Mouse (Mus musculus) hindbrain, postnatal 0 days (tissue): ENCODE results near the gene Mast4. TPM values are rescaled to one million over a fixed set of nuclear protein-coding genes. Genes with fewer than 3 reads are reported as not detected.
A peak's percentile ranks its signal among the peaks of the same experiment; 100 is the strongest.

ENCODE experiments used
- ATAC-seq: fragments of 200-750 bp; cut with Nextera tagmentation; 2 replicates; pipeline ENCODE4 v1.8.0; 2017; ENCODE audit warnings: mild to moderate bottlenecking, moderate TSS enrichment, moderate library complexity
- DNase-seq: peaks from one replicate; pipeline ENCODE4 v3.0.0-alpha.2; 2015; ENCODE audit warnings: low spot score
- H3K27ac ChIP-seq: fragments of 300-500 bp; sonication (generic); 2 replicates; pipeline ENCODE4 v1.5.1; 2014; ENCODE audit warnings: mild to moderate bottlenecking
- H3K27me3 ChIP-seq: fragments of 300-500 bp; sonication (generic); 2 replicates; pipeline ENCODE4 v1.6.1; 2014; ENCODE audit warnings: low read length, mixed read lengths; ENCODE audit not compliant: insufficient read depth
- H3K36me3 ChIP-seq: fragments of 300-500 bp; sonication (generic); 2 replicates; pipeline ENCODE4 v1.6.1; 2014; ENCODE audit warnings: low read length, mixed read lengths; ENCODE audit not compliant: insufficient read depth
- H3K4me1 ChIP-seq: fragments of 300-500 bp; sonication (generic); 2 replicates; pipeline ENCODE4 v1.6.1; 2014; ENCODE audit warnings: antibody characterized with exemption, low read length, mixed read lengths; ENCODE audit not compliant: insufficient read depth
- H3K4me2 ChIP-seq: fragments of 300-500 bp; sonication (generic); 2 replicates; pipeline ENCODE4 v1.6.1; 2014; ENCODE audit warnings: low read depth, mild to moderate bottlenecking, low read length, moderate library complexity, mixed read lengths
- H3K4me3 ChIP-seq: fragments of 300-500 bp; sonication (generic); 2 replicates; pipeline ENCODE4 v1.5.1; 2014; ENCODE audit warnings: low read length
- H3K9ac ChIP-seq: fragments of 300-500 bp; sonication (generic); replicated peaks from 2 replicates; pipeline ENCODE4 v1.6.1; 2014; ENCODE audit warnings: mild to moderate bottlenecking, low read length, moderate library complexity, mixed read lengths
- H3K9me3 ChIP-seq: fragments of 300-500 bp; sonication (generic); 2 replicates; pipeline ENCODE4 v1.6.1; 2016; ENCODE audit warnings: low read length, mixed read lengths
- CTCF ChIP-seq: IDR thresholded peaks from 2 replicates; pipeline ENCODE4 v1.5.1; 2016; ENCODE audit warnings: antibody characterized with exemption, control low read depth, low read depth
- WGBS: fragments of 180-500 bp; shearing (Covaris S2); extraction: QIAGEN DNeasy Blood & Tissue Kit; methylation state at CpG from one replicate; pipeline ENCODE4 v1.1.7; 2014; 5-methylcytosine and 5-hydroxymethylcytosine counted together
- polyA plus RNA-seq: library from polyadenylated mRNA; unstranded; fragments of >200 nt; fragmentation: Nextera tagmentation; extraction: Ambion mirVana; gene quantifications from 2 replicates; pipeline ENCODE4 v1.2.1, GENCODE M21; 2015
- total RNA-seq: library from RNA; depleted of rRNA; stranded (reverse); fragments of >200 nt; gene quantifications from 2 replicates; pipeline ENCODE4 v1.2.3, GENCODE M21; 2014

The Mast4 gene
- total and polyA plus RNA-seq, 2 experiments from 2014 or later: 23.5 to 31.7 TPM

DNA sequence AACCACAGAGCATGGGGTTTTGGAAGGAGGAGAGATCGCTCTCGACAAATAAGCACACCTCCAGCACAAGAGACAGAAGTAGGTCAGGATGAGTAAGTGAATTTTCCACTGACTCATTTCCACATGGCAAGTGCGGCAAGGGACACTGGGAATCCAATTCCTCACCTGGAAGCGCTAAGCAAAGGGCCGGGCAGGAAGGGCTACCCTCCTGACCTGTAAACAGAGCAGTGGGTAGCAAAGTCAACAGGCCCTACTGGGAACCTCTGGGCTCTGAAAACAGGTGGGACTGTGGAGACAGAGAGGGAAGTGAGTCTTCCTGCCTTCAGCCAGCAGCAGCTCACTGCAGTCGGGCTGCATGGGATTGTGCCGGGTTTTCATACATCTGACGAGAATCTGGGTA is 457.1 kb downstream of the Mast4 start:
- no peaks in the 10 kb centered on the region for H3K9me3 ChIP-seq
- no peak overlapping the region for H3K27ac ChIP-seq
- no peaks in the 10 kb centered on the region for H3K36me3 ChIP-seq
- no peak overlapping the region for H3K4me2 ChIP-seq
- peaks cover 8% of the 10 kb centered on the region; the same call in 1 of the 2 replicates for H3K4me1 ChIP-seq
- ATAC-seq: no peak
- H3K4me3 ChIP-seq: no peak overlapping the region
- H3K9ac ChIP-seq: no peak overlapping the region
- H3K27me3 ChIP-seq: no peaks in the 10 kb centered on the region
- no peak for TF ChIP-seq CTCF
- WGBS: 72% methylated on average over 8 of the region's 8 CpGs
- peak; percentile 20 for DNase-seq

- no peak overlapping the region for H3K4me3 ChIP-seq
- no peak overlapping the region for H3K27ac ChIP-seq
- no peaks in the 10 kb centered on the region for H3K9me3 ChIP-seq
- no peaks in the 10 kb centered on the region for H3K27me3 ChIP-seq
- H3K4me1 ChIP-seq: peaks cover 8% of the 10 kb centered on the region; the same call in 1 of the 2 replicates
- DNase-seq (no peak), ATAC-seq (no peak)
- H3K4me2 ChIP-seq: no peak overlapping the region
- TF ChIP-seq CTCF: no peak
- H3K36me3 ChIP-seq: no peaks in the 10 kb centered on the region
- H3K9ac ChIP-seq: no peak overlapping the region
- 72% methylated on average over 8 of the region's 8 CpGs for WGBS
These were observed 458.8 kb downstream of the Mast4 start for GRCm38 (mm10) chr13:102875520-102875919.

DNA sequence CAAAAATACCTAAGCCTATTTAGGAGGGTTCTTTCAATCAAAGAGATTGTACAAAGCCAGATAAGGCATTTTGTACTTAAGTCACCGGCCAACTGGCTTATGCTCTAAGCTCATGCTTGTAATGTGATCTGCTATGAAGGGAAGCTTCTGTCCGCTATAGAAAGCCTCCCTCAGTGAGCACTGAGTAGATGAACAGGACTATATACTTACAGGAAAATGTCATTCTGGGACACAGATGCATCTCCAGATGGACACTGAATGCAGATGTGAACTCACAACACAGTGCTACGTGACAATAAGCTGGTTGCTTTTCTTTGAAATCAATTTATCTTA is 459.2 kb downstream of the Mast4 start:
- no peak for TF ChIP-seq CTCF
- Histone ChIP-seq H3K4me3 (no peak overlapping the region), H3K27ac (no peak overlapping the region), H3K9ac (no peak overlapping the region), H3K9me3 (no peaks in the 10 kb centered on the region), H3K4me1 (peaks cover 8% of the 10 kb centered on the region; the same call in 1 of the 2 replicates), H3K36me3 (no peaks in the 10 kb centered on the region), H3K27me3 (no peaks in the 10 kb centered on the region), H3K4me2 (no peak overlapping the region)
- no peak for ATAC-seq
- DNase-seq: no peak
- WGBS: 62% methylated on average over 3 of the region's 3 CpGs

GRCm38 (mm10) chr13:102874465-102875143 is 459.7 kb downstream of the Mast4 start:
- Histone ChIP-seq H3K4me3 (no peak overlapping the region), H3K9ac (no peak overlapping the region), H3K4me2 (no peak overlapping the region), H3K9me3 (no peaks in the 10 kb centered on the region), H3K27me3 (no peaks in the 10 kb centered on the region), H3K27ac (no peak overlapping the region), H3K4me1 (peaks cover 8% of the 10 kb centered on the region; the same call in 1 of the 2 replicates), H3K36me3 (no peaks in the 10 kb centered on the region)
- WGBS: 58% methylated on average over 14 of the region's 14 CpGs
- DNase-seq (peak; percentile 33), ATAC-seq (no peak)
- no peak for TF ChIP-seq CTCF

DNA sequence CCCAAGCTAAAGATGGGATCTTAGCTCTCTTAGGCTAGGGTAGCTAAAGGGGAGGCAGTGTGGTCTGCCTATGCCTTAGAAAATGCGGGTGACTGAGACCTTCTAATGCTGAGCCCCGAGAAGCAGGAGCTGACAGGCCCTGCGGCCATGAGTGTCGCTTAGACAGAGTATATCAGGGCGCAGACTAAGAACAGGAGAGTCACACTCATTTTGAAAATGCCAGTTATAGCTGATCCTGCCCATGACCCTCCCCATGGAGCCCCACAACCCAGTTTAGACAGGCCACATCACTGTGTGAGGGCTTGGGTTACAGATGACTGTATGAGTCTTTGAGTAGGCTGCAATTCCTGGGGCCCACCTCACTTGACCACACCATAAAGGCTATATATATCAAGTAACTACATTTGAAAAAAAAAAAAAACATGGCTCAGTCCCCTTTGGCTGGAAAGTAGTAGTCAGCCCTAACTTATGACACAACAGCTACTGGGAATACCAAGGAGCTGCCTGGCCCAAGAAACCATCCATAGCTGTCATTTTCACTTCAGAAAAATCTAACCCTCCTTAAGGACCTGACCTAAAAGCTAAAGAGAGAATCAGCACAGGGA is 460.8 kb downstream of the Mast4 start:
- Histone ChIP-seq H3K4me3 (no peak overlapping the region), H3K36me3 (no peaks in the 10 kb centered on the region), H3K9me3 (no peaks in the 10 kb centered on the region), H3K27ac (no peak overlapping the region), H3K4me2 (no peak overlapping the region), H3K4me1 (peaks cover 8% of the 10 kb centered on the region; the same call in 1 of the 2 replicates), H3K27me3 (no peaks in the 10 kb centered on the region), H3K9ac (no peak overlapping the region)
- no peak for TF ChIP-seq CTCF
- DNase-seq (no peak), ATAC-seq (no peak)
- 97% methylated on average over 5 of the region's 5 CpGs for WGBS

- Histone ChIP-seq H3K9me3 (no peaks in the 10 kb centered on the region), H3K27ac (no peak overlapping the region), H3K4me1 (peaks cover 12% of the 10 kb centered on the region; the same call in 1 of the 2 replicates), H3K27me3 (no peaks in the 10 kb centered on the region), H3K9ac (no peak overlapping the region), H3K36me3 (no peaks in the 10 kb centered on the region), H3K4me2 (no peak overlapping the region), H3K4me3 (no peak overlapping the region)
- ATAC-seq (no peak), DNase-seq (no peak)
- WGBS: 71% methylated on average over 11 of the region's 11 CpGs
- no peak for TF ChIP-seq CTCF
These were observed 462.8 kb downstream of the Mast4 start for GRCm38 (mm10) chr13:102871380-102872104.
